Mouse (Mus musculus) cerebellum, adult (tissue): ENCODE measurements at regions not wholly inside any gene's neighbourhood (a gene's known extent, or its start where the extent isn't known, plus 50 kb on each side); places are given as distances from the start of the nearest gene placed in this dataset.

Experiments used
- ATAC-seq: cut with Nextera tagmentation; 2 replicates; pipeline ENCODE4 v1.9.2; 2017; ENCODE audit warnings: mild to moderate bottlenecking, moderate library complexity, mixed read lengths; ENCODE audit not compliant: insufficient number of reproducible peaks, low FRiP score, low TSS enrichment

GRCm38 (mm10) chr7:79543231-79544071, 74.0 kb downstream of the Rhcg start:
- ATAC-seq: no peak

DNA sequence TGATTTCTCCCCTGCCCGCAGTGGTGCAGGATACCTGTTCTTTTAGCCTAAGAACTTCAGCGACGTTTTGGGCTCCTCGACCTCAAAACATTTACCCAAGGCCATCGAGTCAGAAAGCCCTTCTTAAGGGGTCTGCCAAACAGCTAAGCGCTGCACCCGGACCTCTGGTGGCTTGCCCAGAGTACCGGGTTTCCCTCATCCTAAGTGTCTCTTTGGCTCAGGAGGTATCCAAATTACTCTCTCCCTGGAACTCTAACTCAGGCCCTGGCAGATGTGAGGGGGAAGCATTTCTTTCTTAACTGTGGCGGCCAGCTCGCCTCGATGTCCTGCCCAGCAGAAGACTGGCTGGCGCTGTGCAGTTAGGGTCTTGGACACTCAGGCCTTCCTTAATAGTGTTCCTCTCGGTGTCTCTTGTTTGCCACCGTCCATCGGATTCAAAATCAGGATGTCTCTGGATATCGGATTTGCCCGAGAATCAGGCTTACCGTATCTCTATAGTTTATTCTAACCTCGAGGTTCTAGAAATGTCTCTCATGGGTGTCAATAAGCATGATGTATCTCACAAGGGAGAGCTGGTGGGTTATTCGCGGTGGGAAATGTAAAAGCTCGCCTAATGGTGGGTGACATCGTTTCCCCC, 75.0 kb downstream of the Rhcg start:
- no peak for ATAC-seq

GRCm38 (mm10) chr7:79540246-79540645, 74.1 kb upstream of the Polg start:
- ATAC-seq: no peak

DNA sequence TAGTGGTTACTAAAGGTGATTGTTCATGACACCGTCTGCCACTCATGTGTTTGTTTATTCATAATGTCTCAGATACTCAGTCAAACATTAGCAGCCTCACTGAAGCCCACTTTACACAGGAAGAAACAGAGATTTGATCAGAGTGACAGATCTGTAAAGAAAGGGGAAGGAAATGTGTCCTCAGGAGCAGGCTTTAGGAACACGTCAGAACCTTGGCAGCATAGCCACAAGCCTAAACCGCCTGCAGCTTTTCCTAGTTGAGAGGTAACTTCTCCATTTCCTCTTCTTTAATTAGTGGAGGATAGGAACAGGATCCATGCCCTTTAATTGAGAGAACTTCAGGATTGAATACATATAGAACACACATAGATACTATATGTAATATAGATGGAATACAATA, 73.3 kb upstream of the Polg start:
- no peak for ATAC-seq

DNA sequence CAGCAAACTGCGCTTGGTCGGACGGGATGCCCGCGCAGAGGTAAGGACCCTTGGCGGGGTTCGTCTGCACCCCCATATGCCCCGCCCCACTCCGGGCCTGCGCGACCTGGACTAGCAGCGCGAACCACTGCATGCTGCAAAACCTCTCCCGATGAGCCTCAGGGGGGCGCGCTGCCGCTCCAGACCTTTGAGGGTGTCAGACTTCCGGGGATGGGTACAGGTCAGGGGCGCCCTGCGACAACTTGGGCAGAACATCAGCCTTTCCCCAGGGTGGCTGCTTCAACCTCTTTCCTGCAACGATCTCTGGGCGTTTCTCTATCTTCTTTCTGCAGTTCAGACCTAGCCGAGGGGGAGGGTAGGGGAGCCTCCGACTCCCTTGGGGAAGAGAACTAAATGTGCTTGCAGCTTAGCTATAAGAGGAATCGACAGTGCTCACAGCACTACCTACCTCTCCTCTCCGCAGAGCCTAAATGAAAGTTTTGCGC, 70.0 kb upstream of the Polg start:
- 0 out of 2 replicates have a peak, but pooled peaks have one; percentile 24 for ATAC-seq

DNA sequence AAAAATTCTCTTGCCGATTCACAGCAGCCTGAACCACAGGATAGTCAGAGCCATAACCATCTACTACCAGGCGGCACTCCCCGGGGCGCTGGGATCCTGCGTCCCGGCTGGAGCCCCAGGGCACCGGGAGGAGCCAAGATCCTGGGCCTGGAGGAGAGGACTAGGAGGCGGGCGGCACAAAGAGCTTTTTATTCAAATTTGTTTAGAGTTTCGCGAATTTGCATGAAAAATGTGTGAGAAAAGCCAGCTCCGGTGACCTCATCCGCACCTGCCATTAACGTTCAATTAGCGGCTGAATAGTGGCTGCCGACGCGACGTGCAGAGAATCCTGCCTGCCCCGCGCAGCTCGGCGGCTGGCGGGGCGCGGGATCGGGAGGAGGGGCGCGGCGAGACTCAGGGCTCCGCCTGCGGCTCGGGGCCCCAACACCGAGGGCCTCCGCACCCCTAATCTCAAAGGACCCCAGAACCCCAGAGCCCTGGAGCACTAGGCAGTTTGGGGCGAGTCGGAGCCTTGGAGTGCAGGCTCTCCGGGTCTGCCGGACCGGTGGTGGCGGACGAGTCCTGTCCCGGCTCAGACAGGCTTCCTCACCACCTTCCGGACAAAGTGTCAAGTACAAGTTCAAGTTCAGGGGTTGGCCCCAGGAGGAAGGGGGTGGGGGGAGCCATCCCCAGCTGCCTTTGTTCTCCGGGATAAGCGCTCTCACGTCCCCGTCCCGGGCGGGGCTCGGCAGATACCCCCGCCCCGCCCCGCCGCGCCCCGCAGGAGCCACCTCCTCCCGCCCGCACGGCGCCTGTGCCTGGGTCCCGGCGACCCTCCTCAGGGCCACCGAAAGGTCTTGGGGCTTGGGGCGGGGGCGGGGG, 69.3 kb upstream of the Polg start:
- ATAC-seq: no peak

- ATAC-seq: no peak
Measured at GRCm38 (mm10) chr7:79534819-79535218, 68.7 kb upstream of the Polg start.

DNA sequence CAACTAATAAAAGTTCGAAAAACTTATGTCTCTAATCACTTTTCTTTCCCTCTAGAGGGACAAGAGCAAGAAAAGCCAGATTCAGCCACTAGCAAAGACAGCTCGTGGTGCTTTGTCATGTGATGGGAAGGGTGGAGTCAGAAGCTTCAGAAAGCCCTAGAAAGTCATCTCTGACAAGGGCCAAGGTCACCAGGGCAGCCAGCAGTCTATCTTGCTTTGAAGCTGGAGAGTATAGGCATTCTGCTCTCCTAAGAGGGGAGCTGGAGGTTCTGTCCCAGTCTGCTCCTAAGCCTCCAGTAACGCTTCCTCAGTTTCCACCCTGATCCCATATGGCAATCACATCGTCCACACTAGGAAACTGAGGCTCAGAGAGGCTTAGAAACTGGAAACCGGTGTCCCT, 68.2 kb upstream of the Polg start:
- no peak for ATAC-seq

- ATAC-seq: no peak
Measured at GRCm38 (mm10) chr7:79532626-79533140, 66.5 kb upstream of the Polg start.

DNA sequence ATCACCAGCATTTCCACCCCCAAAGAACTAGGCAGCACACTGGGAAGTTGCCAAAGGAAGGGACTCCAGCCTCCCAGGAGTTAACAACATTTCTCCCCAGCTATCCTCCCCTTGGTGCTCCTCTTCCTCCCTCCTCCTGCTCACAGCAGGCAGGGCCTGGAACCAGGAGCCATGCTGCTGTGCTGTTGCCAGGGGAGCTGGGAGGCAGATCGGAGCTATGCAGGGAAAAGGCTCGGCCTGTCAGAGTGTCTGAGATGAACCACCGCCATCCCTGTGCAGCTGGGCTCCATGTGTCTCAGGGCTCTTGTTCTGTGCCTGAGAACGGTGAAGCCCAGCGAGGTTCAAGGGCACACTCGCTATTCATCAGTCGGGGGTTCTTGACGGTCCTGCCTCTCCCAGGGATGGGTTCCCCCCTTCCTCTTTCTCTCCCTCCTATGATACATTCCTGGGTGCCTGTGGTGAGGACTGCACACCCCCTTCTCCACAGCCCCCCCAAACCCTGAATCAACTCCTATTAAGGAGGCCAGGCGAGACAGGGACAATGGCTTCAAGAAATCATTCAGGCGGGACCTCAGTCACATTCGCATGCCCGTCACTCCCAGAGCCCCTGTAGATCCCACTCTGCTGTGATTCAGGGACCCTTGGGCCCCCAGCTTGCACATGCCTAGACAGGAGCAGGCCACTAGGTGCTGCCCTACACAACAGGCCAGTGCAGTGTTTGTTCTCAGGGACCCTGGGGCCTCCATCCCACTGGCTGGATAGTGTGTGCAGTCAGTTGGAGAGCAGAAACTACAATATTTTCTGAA, 65.6 kb upstream of the Polg start:
- no peak for ATAC-seq

DNA sequence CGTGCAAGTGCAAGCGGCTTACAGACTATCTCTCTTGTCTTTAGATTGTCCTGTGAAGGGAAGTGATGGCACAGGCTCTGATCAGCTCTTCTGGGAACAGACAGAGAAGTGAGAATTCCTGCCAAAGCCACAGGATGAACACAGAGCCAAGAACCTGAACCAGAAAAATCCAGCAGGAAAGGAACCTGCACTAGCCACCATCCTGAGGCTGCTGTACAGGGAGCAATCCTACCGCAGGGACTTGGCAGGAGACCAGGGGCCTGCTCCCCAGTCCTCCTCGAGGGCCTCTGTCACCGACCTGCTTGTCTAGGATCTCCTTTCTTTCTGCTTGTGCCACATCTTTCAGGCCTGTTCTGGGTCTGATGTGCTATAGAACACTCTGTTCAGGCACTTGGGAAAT, 65.0 kb upstream of the Polg start:
- ATAC-seq: peak; percentile 57

DNA sequence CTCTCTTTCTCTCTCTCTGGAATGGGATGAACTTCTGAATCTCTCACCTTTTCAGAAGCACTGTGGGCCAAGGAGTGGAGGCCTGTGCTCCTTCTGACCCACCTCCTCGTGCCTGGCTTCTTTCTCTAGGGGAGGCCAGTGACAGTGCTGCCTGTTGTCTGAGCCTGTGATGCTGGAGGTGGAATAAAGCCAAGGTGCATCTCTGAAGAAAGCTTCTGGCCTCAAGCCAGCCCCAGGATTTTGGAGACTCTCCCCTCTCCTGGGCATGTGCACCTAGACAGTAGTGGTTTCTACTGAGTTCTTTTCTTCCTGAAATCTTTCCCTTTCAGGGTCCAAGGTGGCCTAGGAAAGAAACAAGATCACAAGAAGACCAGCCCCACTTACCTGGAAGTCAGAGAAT, 63.3 kb upstream of the Polg start:
- no peak for ATAC-seq

GRCm38 (mm10) chr7:79527984-79528383, 61.8 kb upstream of the Polg start:
- no peak for ATAC-seq

- no peak for ATAC-seq
Measured at GRCm38 (mm10) chr7:79525690-79526630, 59.8 kb upstream of the Polg start.

GRCm38 (mm10) chr7:79524921-79525320, 58.8 kb upstream of the Polg start:
- no peak for ATAC-seq

- no peak for ATAC-seq
Measured at GRCm38 (mm10) chr7:79523696-79524095, 57.5 kb upstream of the Polg start.

GRCm38 (mm10) chr7:79522046-79522445, 55.9 kb upstream of the Polg start:
- 0 out of 2 replicates have a peak, but pooled peaks have one; percentile 43 for ATAC-seq

DNA sequence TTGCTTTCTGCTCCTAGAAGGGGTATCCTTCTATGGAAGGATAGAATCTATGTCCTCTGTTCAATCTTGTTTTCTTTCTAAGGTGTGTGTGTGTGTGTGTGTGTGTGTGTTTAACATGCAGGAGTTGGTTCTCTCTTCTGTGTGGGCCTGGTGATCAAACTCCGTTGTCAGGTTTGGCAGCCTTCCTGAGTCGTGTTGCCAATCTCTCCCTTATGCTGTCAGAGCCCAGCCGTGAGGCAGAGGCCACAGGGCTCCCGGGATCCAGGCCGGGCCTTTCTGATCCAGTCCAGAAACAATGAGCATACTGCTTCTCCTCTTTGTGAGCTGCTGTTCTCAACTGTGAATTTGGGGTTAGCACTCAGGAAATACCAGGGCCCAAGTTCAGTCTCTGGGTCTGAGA, 55.1 kb upstream of the Polg start:
- ATAC-seq: no peak

- ATAC-seq: no peak
Measured at GRCm38 (mm10) chr7:79520222-79520710, 54.1 kb upstream of the Polg start.
